Mouse (Mus musculus): ENCODE results near the gene Pip5k1c.

DNA sequence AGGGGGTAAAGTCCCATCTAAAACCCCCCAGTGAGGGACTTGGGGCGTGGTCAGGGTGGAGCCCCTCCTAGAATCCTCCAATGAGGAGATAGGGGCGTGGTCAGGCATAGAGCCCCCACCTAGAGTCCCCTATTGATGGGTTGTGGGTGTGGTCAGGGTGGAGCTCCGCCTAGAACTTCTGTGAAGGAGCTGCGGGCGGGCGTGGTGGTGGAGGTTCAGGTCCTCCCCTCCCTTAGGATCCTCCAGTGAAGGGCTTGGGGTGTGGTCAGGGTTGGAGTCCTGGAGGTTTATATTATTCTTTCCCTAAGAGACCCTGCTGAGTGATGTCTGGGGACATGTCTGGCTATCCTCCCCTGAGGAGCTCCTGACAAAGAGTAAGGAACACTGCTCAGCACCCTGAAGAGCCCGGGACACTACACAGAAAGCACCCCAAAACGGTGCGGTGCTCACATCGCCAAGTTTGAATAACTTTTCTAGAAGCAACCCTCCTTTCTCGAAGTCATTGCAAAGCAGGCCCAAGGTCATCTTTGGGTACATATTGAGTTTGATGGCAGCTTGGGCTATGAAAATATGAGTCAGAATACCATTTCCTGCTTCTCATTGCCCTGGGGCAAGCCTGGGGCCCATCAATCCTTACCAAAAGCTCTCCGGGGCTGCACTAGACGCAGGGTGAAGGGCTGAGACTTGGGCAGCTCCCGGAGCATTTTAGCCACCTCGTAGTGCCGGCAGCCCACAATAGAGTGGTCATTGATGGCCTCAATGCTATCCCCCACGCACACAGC is 48.0 kb downstream of the Pip5k1c start:
- TF ChIP-seq CTCF (conservative IDR thresholded peaks at IDR 0.05; ENCODE audit: insufficient read depth, insufficient read length, low read depth, low read length) (no peak), POLR2A (IDR thresholded peaks at IDR 0.05; ENCODE audit: low read depth, low read length) (no peak)
